Mouse (Mus musculus) T-helper 17 cell (primary cell): ENCODE data around the gene Abca13.

Source experiments
- in situ Hi-C, 2 experiments: fragments of 300-600 bp; cut with MboI, MseI; formaldehyde crosslinking; loops; 1 replicate in 1 of 2; 2 replicates in 1 of 2; pipeline ENCODE4 v1.15.1; 2025; ENCODE audit warnings: high pct_unique_total_duplicates in 2 of 2

Abca13 gene

DNA sequence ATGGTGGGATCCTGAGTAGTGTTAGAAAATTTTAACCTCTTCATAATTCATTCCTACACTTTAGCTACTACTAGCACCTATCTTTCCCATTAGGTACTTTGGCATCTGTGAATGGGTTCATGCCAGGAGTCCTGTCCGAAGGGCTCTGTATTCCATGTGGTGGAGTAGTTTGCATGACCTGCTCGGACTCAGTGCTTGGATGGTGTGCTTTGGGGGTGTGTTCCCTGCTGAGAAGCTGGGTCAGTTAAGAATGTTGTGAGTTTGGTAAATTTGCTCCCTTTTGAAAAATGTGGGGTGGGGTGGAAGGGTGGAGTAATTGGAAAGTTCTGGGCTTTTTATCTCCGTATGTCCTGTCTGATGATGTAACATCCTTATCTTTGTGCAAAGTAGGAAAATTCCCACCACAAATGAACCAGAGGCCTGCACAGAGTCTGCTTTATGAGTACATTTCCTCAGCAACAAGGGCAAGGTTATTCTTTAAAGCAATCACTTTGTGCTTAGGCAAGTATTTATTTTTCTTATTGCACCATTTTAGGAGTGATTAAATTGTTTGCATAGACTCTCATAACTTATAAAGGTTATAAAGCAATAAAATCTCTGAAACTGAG is 475.0 kb downstream of the Abca13 start:
- in situ Hi-C loops = no loop called here

DNA sequence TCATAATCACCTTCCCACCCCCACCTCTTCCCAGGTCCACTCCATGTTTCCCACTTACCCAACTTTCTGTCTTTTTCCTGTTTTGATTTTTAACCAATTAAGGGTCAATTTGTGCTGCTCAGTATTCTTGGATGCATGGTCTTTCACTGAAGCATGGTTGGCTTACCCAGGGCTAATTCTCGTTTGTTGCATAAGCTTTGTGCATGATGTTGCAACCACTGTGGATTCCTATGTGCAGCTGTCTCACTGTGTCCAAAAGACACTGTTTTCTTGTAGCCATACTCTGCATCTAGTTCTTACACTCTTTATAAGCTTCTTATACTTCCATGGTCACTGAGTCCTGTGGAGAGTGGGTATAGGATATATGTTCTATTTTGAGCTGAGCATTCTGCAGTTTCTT is 477.7 kb downstream of the Abca13 start:
- in situ Hi-C loops = no loop called here

GRCm38 (mm10) chr11:9684952-9685351 is 493.2 kb downstream of the Abca13 start:
- in situ Hi-C loops = no loop called here

- in situ Hi-C loops = no loop called here
Measured at GRCm38 (mm10) chr11:9705190-9705589, 513.4 kb downstream of the Abca13 start.

DNA sequence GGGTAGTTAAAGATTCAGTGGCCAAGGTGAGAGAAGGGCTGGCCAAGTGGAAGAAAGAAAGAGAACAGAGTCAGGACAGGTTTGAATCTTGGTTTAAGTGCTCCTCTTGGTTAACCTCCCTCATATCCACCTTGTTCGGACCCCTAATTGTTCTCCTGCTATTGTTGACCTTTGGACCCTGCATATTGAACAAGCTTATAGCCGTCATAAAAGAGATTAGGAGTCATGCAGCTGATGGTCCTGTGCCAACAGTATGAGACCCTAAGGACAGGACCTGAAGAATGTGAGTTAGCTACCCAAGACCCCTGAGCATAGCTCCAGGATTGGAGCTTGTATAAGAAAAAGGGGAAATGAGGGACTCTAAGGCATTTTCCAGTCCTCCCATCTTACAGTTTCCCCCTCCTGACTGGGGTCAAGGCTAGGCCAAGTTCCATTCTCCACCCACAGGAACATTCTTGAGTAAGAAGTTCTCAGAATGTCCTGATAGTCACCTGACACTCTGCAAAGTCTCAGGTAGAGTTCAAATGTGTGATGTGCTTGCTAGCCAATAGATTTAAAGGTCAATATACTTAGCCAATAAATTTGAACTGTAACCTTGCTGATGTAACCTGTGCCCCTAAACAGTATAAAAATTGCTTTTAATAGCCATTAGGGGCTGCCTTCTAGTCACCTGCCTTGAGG is 536.2 kb downstream of the Abca13 start:
- in situ Hi-C loops = no loop called here

DNA sequence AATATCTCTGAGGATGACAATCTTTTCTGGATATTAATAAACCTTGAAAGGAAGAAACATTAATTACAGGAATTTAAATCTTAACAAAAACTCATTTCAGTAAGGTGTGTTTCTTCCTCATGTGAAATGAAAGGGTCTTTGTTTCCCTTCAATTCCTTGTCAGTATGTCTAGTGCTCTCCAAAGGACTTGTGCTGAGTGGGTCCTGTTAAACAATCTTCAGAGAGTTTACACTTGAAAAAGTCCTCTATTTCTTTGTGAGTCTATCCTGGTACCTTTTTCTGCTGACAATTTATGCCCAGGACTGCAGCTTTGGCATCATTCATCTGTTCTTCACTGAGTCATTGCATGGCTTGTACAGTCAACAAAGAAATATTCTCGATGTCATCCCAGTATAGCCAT is 539.6 kb downstream of the Abca13 start:
- in situ Hi-C loops = no loop called here
